ENCODE assay signal across 19 mouse cellular contexts in genomic region chr1:185307645-185308044, GRCm38 (mm10).
"Had no signal": no experiment of that assay in that cellular context is flagged by ENCODE, and none has a peak within 500 bp of the region (broad histone marks: within the 10 kb centered on the region; RNA-seq: fewer than 3 reads in every experiment).

No protein-coding gene starts in this region.

- H3K4me3 ChIP-seq: liver, embryonic 15.5 days; lung, embryonic 15.5 days; megakaryocyte, embryonic 14.5 days; midbrain, embryonic 13.5 days; midbrain, embryonic 15.5 days; neural tube, embryonic 12.5 days; stomach, embryonic 15.5 days had no signal

- H3K27me3 ChIP-seq: liver, embryonic 15.5 days; lung, embryonic 15.5 days; megakaryocyte, embryonic 14.5 days; midbrain, embryonic 13.5 days; midbrain, embryonic 15.5 days; neural tube, embryonic 12.5 days; stomach, embryonic 15.5 days had no signal

- H3K9ac ChIP-seq: liver, embryonic 15.5 days; liver, postnatal 0 days; lung, embryonic 15.5 days; midbrain, embryonic 13.5 days; midbrain, embryonic 15.5 days; neural tube, embryonic 12.5 days; stomach, embryonic 15.5 days had no signal

- ATAC-seq: liver, postnatal 0 days; lung, postnatal 0 days; midbrain, embryonic 13.5 days; midbrain, embryonic 15.5 days had no signal

- H3K4me2 ChIP-seq: liver, embryonic 15.5 days; lung, embryonic 15.5 days; midbrain, embryonic 11.5 days; midbrain, embryonic 13.5 days; midbrain, embryonic 15.5 days; neural tube, embryonic 12.5 days; stomach, embryonic 15.5 days had no signal

- DNase-seq: liver, postnatal 0 days; lung, adult 2 months; lung, postnatal 14 days; lung, postnatal 36 days; right cerebral cortex, postnatal 14 days; thymus, adult 2 months; thymus, postnatal 25 days; thymus, postnatal 4 days had no signal

- H3K27ac ChIP-seq: liver, embryonic 15.5 days; lung, embryonic 15.5 days; macrophage; midbrain, embryonic 13.5 days; midbrain, embryonic 15.5 days; neural tube, embryonic 12.5 days; stomach, embryonic 15.5 days; stomach, postnatal 0 days had no signal

- H3K4me1 ChIP-seq: liver, embryonic 15.5 days; midbrain, embryonic 13.5 days; midbrain, embryonic 15.5 days; neural tube, embryonic 12.5 days; stomach, embryonic 15.5 days had no signal

- H3K9me3 ChIP-seq: liver, embryonic 15.5 days; lung, embryonic 15.5 days; megakaryocyte, embryonic 14.5 days; midbrain, embryonic 13.5 days; midbrain, embryonic 15.5 days; neural tube, embryonic 12.5 days; stomach, embryonic 15.5 days had no signal
